Mouse (Mus musculus) heart, embryonic 13.5 days (tissue): ENCODE results near the gene Lrrn2. TPM values are rescaled to one million over a fixed set of nuclear protein-coding genes. Genes with fewer than 3 reads are reported as not detected.

Source experiments
- ATAC-seq: fragments of 200-750 bp; cut with Nextera tagmentation; 2 replicates; pipeline ENCODE4 v1.8.0; 2017; ENCODE audit warnings: moderate TSS enrichment; ENCODE audit not compliant: insufficient number of reproducible peaks, low FRiP score, low TSS enrichment; ENCODE audit errors: extremely low read depth
- H3K27ac ChIP-seq: fragments of 300-500 bp; sonication (generic); replicated peaks from 2 replicates; pipeline ENCODE4 v1.5.1; 2015; ENCODE audit warnings: moderate library complexity, mild to moderate bottlenecking, inconsistent platforms
- H3K27me3 ChIP-seq: fragments of 300-500 bp; sonication (generic); replicated peaks from 2 replicates; pipeline ENCODE4 v1.6.1; 2015; ENCODE audit warnings: mild to moderate bottlenecking, inconsistent platforms
- H3K36me3 ChIP-seq: fragments of 300-500 bp; sonication (generic); 2 replicates; pipeline ENCODE4 v1.6.1; 2015; ENCODE audit warnings: mild to moderate bottlenecking, inconsistent platforms
- H3K4me1 ChIP-seq: fragments of 300-500 bp; sonication (generic); 2 replicates; pipeline ENCODE4 v1.6.1; 2015; ENCODE audit warnings: inconsistent platforms
- H3K4me2 ChIP-seq: fragments of 300-500 bp; sonication (generic); 2 replicates; pipeline ENCODE4 v1.6.1; 2015; ENCODE audit warnings: inconsistent platforms, mild to moderate bottlenecking, moderate library complexity
- H3K4me3 ChIP-seq: fragments of 300-500 bp; sonication (generic); 2 replicates; pipeline ENCODE4 v1.5.1; 2015; ENCODE audit warnings: moderate library complexity, mild to moderate bottlenecking, inconsistent platforms
- H3K9ac ChIP-seq: fragments of 300-500 bp; sonication (generic); 2 replicates; pipeline ENCODE4 v1.6.1; 2015; ENCODE audit warnings: inconsistent platforms, mild to moderate bottlenecking, moderate library complexity
- H3K9me3 ChIP-seq: fragments of 300-500 bp; sonication (generic); 2 replicates; pipeline ENCODE4 v1.6.1; 2016; ENCODE audit warnings: inconsistent platforms
- WGBS: fragments of 180-500 bp; shearing (Covaris S2); methylation state at CpG from one replicate; pipeline ENCODE4 v1.1.7; 2015; ENCODE audit warnings: mixed read lengths; 5-methylcytosine and 5-hydroxymethylcytosine counted together
- polyA plus RNA-seq: library from polyadenylated mRNA; unstranded; fragments of >200 nt; fragmentation: Nextera tagmentation; extraction: Ambion mirVana; gene quantifications from 2 replicates; pipeline ENCODE4 v1.2.1, GENCODE M21; 2015

The Lrrn2 gene
- polyA plus RNA-seq, 1 experiment from 2014 or later = 8.7 TPM

DNA sequence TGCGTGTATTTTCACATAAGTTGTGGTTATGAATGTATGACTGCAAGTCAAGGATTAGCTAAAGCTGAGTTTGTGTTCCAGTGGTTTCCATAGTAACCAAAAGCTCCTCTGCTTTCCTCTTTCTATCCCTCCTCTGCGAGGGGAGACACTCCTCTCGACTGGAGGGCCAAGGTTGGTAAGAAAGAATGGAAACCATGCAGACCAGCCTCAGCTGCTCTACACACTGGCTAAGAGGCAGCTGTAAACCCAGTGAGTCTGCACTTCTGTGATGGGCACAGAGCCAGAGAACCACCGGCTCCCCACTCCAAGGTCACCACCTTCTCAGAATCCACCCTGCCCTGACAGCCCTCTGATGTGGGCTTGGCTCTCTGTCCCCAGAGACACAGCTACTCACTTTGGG is 28.3 kb upstream of the Lrrn2 start:
- H3K4me3 ChIP-seq = no peak overlapping the region
- peaks cover 46% of the 10 kb centered on the region for H3K4me1 ChIP-seq
- WGBS = 31% methylated on average over 4 of the region's 4 CpGs
- peak overlapping the region; percentile 88 for H3K27ac ChIP-seq
- H3K4me2 ChIP-seq = no peak overlapping the region
- no peaks in the 10 kb centered on the region for H3K36me3 ChIP-seq
- H3K9ac ChIP-seq = 0 out of 2 replicates have a peak overlapping the region, but pooled peaks have one; percentile 4
- H3K9me3 ChIP-seq = peaks cover 13% of the 10 kb centered on the region
- no peaks in the 10 kb centered on the region for H3K27me3 ChIP-seq
- ATAC-seq = peak; percentile 58; the same call in 1 of the 2 replicates

DNA sequence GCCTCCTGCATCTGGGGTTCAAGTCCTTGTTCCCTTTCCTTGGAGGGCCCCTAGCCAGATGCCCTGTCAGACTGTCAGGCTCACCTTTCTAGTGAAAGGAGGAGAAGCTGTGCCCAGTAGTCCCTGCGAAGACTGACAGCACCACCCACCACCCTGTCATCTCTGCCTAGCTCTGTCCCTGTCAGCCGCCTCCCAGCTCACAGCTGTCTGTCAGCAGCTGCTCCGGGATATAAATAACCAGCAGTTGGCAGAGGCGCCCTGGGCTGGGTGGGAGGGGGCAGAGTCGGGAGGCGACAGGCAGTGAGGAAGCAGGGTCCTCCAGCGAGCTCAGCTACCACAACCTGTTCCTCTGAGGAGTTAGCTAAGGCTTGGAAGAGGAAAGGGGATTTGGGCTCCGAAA is 26.8 kb upstream of the Lrrn2 start:
- H3K27ac ChIP-seq = peak overlapping the region; percentile 88
- H3K4me1 ChIP-seq = peaks cover 58% of the 10 kb centered on the region
- peak overlapping the region; percentile 47; the same call in 1 of the 2 replicates for H3K9ac ChIP-seq
- 13% methylated on average over 8 of the region's 8 CpGs for WGBS
- peaks cover 4% of the 10 kb centered on the region; the same call in 1 of the 2 replicates for H3K9me3 ChIP-seq
- H3K36me3 ChIP-seq = no peaks in the 10 kb centered on the region
- peak; percentile 73; the same call in 1 of the 2 replicates for ATAC-seq
- H3K4me2 ChIP-seq = peak overlapping the region; percentile 46
- no peak overlapping the region for H3K4me3 ChIP-seq
- H3K27me3 ChIP-seq = no peaks in the 10 kb centered on the region

- no peak overlapping the region for H3K9ac ChIP-seq
- no peak for ATAC-seq
- H3K27me3 ChIP-seq = 0 out of 2 replicates have a peak, but pooled peaks cover 4% of the 10 kb centered on the region
- no peak overlapping the region for H3K27ac ChIP-seq
- H3K4me1 ChIP-seq = peaks cover 42% of the 10 kb centered on the region
- H3K9me3 ChIP-seq = no peaks in the 10 kb centered on the region
- H3K36me3 ChIP-seq = no peaks in the 10 kb centered on the region
- 67% methylated on average over 5 of the region's 5 CpGs for WGBS
- H3K4me3 ChIP-seq = no peak overlapping the region
- H3K4me2 ChIP-seq = no peak overlapping the region
Observed at GRCm38 (mm10) chr1:132858516-132859383, 21.3 kb upstream of the Lrrn2 start.

DNA sequence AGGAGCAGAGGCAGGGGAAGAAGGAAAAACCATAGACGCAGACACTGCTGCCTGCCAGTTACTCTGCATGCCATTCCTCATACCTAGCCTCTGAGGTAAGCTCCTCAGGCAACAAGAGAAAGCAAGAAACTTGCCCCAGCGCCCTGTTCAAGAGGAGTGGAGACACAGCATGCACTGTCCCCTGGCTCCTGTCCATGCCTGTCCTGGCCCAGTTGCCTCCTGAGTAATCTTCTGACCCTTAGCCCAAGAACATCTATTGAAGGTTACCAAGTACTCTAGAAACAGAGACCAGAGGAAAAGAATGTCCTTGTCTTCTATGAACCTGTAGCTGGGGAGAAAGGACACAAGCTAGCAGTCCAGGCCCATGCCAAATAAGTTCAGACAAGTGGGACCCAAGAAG is 15.9 kb upstream of the Lrrn2 start:
- no peaks in the 10 kb centered on the region for H3K9me3 ChIP-seq
- no peak for ATAC-seq

DNA sequence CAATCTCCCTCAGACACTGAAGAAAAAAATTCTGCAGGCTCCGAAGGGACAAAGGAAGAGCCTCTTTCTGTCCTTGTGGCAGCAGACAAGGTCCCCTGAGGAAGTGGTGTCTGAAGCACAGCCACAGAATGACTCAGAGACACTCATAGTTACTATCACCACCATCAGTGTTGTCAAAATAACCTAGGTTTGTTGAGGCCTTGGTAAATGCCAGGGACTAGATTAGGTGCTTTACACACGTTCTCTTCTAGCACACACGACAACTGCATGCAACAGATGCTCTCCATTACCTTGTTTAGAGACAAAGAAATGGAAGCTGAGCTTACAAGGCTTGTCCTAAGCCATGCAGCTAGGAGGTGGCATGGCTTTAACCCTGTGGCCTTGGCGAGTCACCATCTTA is 14.5 kb upstream of the Lrrn2 start:
- Histone ChIP-seq H3K36me3 (no peaks in the 10 kb centered on the region), H3K27me3 (no peaks in the 10 kb centered on the region), H3K9me3 (no peaks in the 10 kb centered on the region), H3K4me2 (no peak overlapping the region), H3K4me3 (no peak overlapping the region), H3K4me1 (peaks cover 19% of the 10 kb centered on the region), H3K27ac (no peak overlapping the region), H3K9ac (no peak overlapping the region)
- 59% methylated on average over 4 of the region's 4 CpGs for WGBS
- ATAC-seq = no peak

More for the DNA sequence above, 15.9 kb upstream of the Lrrn2 start:
- Histone ChIP-seq H3K27me3 (no peaks in the 10 kb centered on the region), H3K4me1 (peaks cover 19% of the 10 kb centered on the region), H3K9ac (no peak overlapping the region), H3K27ac (no peak overlapping the region), H3K4me2 (no peak overlapping the region), H3K36me3 (no peaks in the 10 kb centered on the region), H3K4me3 (no peak overlapping the region)
- 52% methylated on average over 2 of the region's 2 CpGs for WGBS

DNA sequence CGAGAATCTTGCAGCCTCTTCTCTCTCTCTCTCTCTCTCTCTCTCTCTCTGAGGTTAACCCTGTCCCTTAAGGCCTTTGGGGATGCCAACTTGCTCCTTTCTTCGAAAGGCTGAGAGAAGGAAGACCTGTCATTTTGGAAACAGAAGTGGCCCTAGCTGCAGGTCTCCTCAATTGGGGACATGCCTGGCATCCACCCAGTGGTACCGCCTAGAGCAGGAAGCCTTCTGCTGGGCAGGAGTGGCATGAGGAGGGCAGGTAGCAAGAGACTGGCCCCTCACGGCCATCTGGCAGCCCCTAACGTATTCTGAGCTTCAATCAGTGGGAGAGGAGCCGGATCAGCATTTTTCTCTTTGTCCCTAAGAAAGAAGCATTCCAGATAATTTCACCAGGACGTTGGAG is 9.7 kb upstream of the Lrrn2 start:
- no peaks in the 10 kb centered on the region for H3K36me3 ChIP-seq
- no peak overlapping the region for H3K4me2 ChIP-seq
- H3K27ac ChIP-seq = no peak overlapping the region

GRCm38 (mm10) chr1:132878951-132879610 is 992 bp upstream of the Lrrn2 start:
- Histone ChIP-seq H3K27me3 (peaks cover 80% of the 10 kb centered on the region), H3K4me1 (peaks cover 42% of the 10 kb centered on the region), H3K27ac (no peak overlapping the region), H3K4me2 (no peak overlapping the region; the same call in 1 of the 2 replicates), H3K4me3 (no peak overlapping the region), H3K9ac (no peak overlapping the region), H3K9me3 (no peaks in the 10 kb centered on the region), H3K36me3 (no peaks in the 10 kb centered on the region)
- ATAC-seq = no peak
- 32% methylated on average over 11 of the region's 11 CpGs for WGBS

More for the DNA sequence above, 9.7 kb upstream of the Lrrn2 start:
- Histone ChIP-seq H3K4me1 (peaks cover 7% of the 10 kb centered on the region; the same call in 1 of the 2 replicates), H3K27me3 (peaks cover 10% of the 10 kb centered on the region; the same call in 1 of the 2 replicates), H3K9me3 (no peaks in the 10 kb centered on the region), H3K9ac (no peak overlapping the region), H3K4me3 (no peak overlapping the region)
- no peak for ATAC-seq
- WGBS = 62% methylated on average over 7 of the region's 7 CpGs

GRCm38 (mm10) chr1:132879801-132880160 is 292 bp upstream of the Lrrn2 start:
- H3K4me3 ChIP-seq = peak overlapping the region; percentile 71
- no peaks in the 10 kb centered on the region for H3K9me3 ChIP-seq
- no peaks in the 10 kb centered on the region for H3K36me3 ChIP-seq
- H3K4me2 ChIP-seq = peak overlapping the region; percentile 97
- H3K9ac ChIP-seq = peak overlapping the region; percentile 80
- 0 out of 2 replicates have a peak overlapping the region, but pooled peaks have one; percentile 15 for H3K27ac ChIP-seq
- H3K4me1 ChIP-seq = peaks cover 48% of the 10 kb centered on the region
- 8% methylated on average over 8 of the region's 8 CpGs for WGBS
- H3K27me3 ChIP-seq = peaks cover 83% of the 10 kb centered on the region
- no peak for ATAC-seq

DNA sequence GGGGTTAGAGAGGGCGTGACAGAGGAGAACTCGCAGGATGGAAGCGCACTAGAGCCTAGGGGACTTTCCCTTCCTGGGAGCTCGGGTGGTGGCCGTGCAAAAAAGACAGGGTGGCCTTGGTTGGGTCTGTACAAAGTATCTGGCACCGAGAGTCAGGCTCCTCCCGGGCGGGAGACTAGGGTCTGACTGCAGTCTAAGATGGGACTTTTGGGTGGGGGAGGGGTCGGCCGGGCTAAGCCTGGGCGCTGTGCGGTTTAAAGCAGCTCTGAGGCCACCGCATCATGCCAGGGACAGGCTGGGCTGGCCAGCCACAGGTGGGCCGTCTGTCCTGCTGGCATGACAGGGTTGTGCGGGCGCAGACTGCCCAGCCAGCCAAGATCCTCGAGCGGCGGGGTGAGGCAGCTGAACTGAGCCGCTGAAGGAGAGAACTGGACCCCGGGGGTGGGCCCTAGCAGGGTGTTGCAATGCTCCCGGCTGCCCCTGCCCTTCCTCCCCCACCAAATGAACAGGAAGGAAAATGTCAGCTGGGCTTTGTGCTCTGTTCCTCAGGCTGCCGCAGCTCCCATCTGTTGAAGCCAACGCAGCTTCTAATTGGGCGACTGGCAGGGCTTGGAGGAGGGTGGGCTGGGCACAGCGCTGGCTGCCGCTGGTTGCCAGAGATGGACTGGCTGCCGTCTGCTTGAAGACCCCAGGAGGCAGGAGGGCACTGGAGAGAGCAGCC is 1.1 kb downstream of the Lrrn2 start:
- no peaks in the 10 kb centered on the region for H3K9me3 ChIP-seq
- peaks cover 70% of the 10 kb centered on the region for H3K27me3 ChIP-seq
- peak overlapping the region; percentile 97 for H3K4me2 ChIP-seq
- 1% methylated on average over 28 of the region's 28 CpGs for WGBS
- no peaks in the 10 kb centered on the region for H3K36me3 ChIP-seq
- peak overlapping the region; percentile 71 for H3K4me3 ChIP-seq
- H3K9ac ChIP-seq = peak overlapping the region; percentile 80
- ATAC-seq = no peak
- no peak overlapping the region for H3K27ac ChIP-seq
- H3K4me1 ChIP-seq = peaks cover 60% of the 10 kb centered on the region

DNA sequence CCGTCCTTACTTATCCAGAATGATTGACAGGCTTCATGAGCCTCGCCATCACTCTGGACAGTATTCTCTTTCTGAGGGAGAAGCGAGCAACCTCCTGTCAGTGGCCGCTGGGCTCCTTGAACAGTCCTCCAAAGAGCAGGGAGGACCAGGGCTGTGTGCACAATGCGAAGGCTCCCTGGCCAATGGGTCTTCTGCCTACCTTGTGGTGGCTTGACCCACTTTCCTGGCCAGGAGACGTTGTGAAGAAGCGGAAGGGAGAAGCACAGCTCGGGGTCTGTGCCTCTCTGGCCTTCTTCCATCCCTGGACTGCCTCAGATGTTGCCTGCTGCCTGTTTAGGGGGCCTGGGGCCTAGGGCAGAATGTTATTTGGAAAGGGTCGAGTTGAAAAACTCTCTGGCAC is 1.8 kb downstream of the Lrrn2 start:
- Histone ChIP-seq H3K9ac (peak overlapping the region; percentile 80), H3K36me3 (no peaks in the 10 kb centered on the region), H3K4me1 (peaks cover 66% of the 10 kb centered on the region), H3K9me3 (no peaks in the 10 kb centered on the region), H3K4me3 (peak overlapping the region; percentile 71), H3K4me2 (peak overlapping the region; percentile 97), H3K27me3 (peaks cover 64% of the 10 kb centered on the region), H3K27ac (no peak overlapping the region)
- WGBS = 43% methylated on average over 9 of the region's 9 CpGs
- ATAC-seq = no peak

DNA sequence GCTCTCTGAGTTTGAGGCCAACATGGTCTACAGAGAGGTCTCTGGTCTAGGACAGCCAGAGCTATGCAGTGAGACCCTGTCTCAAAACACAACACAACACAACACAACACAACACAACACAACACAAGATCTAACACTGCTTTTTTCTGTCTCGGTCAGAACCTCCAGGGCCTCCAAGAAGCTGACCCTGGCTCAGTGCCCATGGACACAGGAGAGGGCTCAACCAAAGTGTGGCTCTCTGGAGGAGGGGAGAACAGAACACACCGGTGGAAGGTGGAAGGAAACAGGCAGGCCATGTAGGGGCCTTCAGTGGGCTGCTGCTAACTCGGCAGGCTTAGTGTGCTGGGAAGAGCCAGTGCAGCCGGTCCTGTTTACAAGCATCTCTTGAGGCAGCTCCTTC is 5.6 kb downstream of the Lrrn2 start:
- Histone ChIP-seq H3K4me3 (no peak overlapping the region), H3K9me3 (no peaks in the 10 kb centered on the region), H3K36me3 (no peaks in the 10 kb centered on the region), H3K27me3 (peaks cover 44% of the 10 kb centered on the region), H3K9ac (no peak overlapping the region; the same call in 1 of the 2 replicates), H3K4me1 (peaks cover 44% of the 10 kb centered on the region), H3K4me2 (no peak overlapping the region), H3K27ac (no peak overlapping the region)
- 37% methylated on average over 4 of the region's 4 CpGs for WGBS
- no peak for ATAC-seq
